Mouse (Mus musculus): ENCODE results near the gene Lrp5. TPM values are rescaled to one million over a fixed set of nuclear protein-coding genes. Genes with fewer than 3 reads are reported as not detected.

Lrp5 gene
- polyA plus RNA-seq, 1 experiment from 2014 or later, result 3.8 TPM

GRCm38 (mm10) chr19:3654940-3655339 is 31.4 kb downstream of the Lrp5 start:
- 86% methylated on average over 4 of the region's 4 CpGs for WGBS
- Histone ChIP-seq H3K27me3 (ENCODE audit: control insufficient read depth, insufficient read depth, low read length) (no peaks in the 10 kb centered on the region), H3K4me2 (ENCODE audit: low read depth) (no peak overlapping the region), H3K27ac (ENCODE audit: low read depth, low read length) (no peak overlapping the region), H3K4me1 (ENCODE audit: control insufficient read depth, insufficient read depth, low read length) (no peaks in the 10 kb centered on the region), H3K9me3 (ENCODE audit: control insufficient read depth, low read length) (no peaks in the 10 kb centered on the region), H3K36me3 (ENCODE audit: control insufficient read depth, insufficient read depth, low read length) (peaks cover 22% of the 10 kb centered on the region), H3K4me3 (ENCODE audit: low read depth, low read length) (no peak overlapping the region), H3K9ac (ENCODE audit: low read length) (no peak overlapping the region)
- ATAC-seq (ENCODE audit: insufficient read depth, low FRiP score, low TSS enrichment) (no peak), DNase-seq (ENCODE audit: low spot score) (no peak)

- DNase-seq (ENCODE audit: low spot score), result no peak
- H3K4me3 ChIP-seq (ENCODE audit: low read depth, low read length), result no peak overlapping the region
- H3K36me3 ChIP-seq (ENCODE audit: control insufficient read depth, insufficient read depth, low read length), result peaks cover 20% of the 10 kb centered on the region
- H3K9me3 ChIP-seq (ENCODE audit: control insufficient read depth, low read length), result no peaks in the 10 kb centered on the region
- no peak overlapping the region for H3K27ac ChIP-seq (ENCODE audit: low read depth, low read length)
- no peaks in the 10 kb centered on the region for H3K4me1 ChIP-seq (ENCODE audit: control insufficient read depth, insufficient read depth, low read length)
- H3K27me3 ChIP-seq (ENCODE audit: control insufficient read depth, insufficient read depth, low read length), result no peaks in the 10 kb centered on the region
- 87% methylated on average over 5 of the region's 5 CpGs for WGBS
- no peak for ATAC-seq (ENCODE audit: insufficient read depth, low FRiP score, low TSS enrichment)
- H3K9ac ChIP-seq (ENCODE audit: low read length), result no peak overlapping the region
- H3K4me2 ChIP-seq (ENCODE audit: low read depth), result no peak overlapping the region
Measured at GRCm38 (mm10) chr19:3654058-3654457, 32.3 kb downstream of the Lrp5 start.

GRCm38 (mm10) chr19:3653508-3653907 is 32.9 kb downstream of the Lrp5 start:
- H3K27me3 ChIP-seq (ENCODE audit: control insufficient read depth, insufficient read depth, low read length), result no peaks in the 10 kb centered on the region
- no peak overlapping the region for H3K4me2 ChIP-seq (ENCODE audit: low read depth)
- H3K27ac ChIP-seq (ENCODE audit: low read depth, low read length), result no peak overlapping the region
- DNase-seq (ENCODE audit: low spot score) (no peak), ATAC-seq (ENCODE audit: insufficient read depth, low FRiP score, low TSS enrichment) (no peak)
- H3K4me1 ChIP-seq (ENCODE audit: control insufficient read depth, insufficient read depth, low read length), result no peaks in the 10 kb centered on the region
- H3K9ac ChIP-seq (ENCODE audit: low read length), result no peak overlapping the region
- peaks cover 16% of the 10 kb centered on the region for H3K36me3 ChIP-seq (ENCODE audit: control insufficient read depth, insufficient read depth, low read length)
- H3K4me3 ChIP-seq (ENCODE audit: low read depth, low read length), result no peak overlapping the region
- WGBS, result 81% methylated on average over 4 of the region's 4 CpGs
- H3K9me3 ChIP-seq (ENCODE audit: control insufficient read depth, low read length), result no peaks in the 10 kb centered on the region

- no peak for ATAC-seq (ENCODE audit: insufficient read depth, low FRiP score, low TSS enrichment)
- no peaks in the 10 kb centered on the region for H3K4me1 ChIP-seq (ENCODE audit: control insufficient read depth, insufficient read depth, low read length)
- no peak overlapping the region for H3K4me2 ChIP-seq (ENCODE audit: low read depth)
- peaks cover 13% of the 10 kb centered on the region for H3K36me3 ChIP-seq (ENCODE audit: control insufficient read depth, insufficient read depth, low read length)
- H3K9me3 ChIP-seq (ENCODE audit: control insufficient read depth, low read length), result no peaks in the 10 kb centered on the region
- DNase-seq (ENCODE audit: low spot score), result no peak
- H3K4me3 ChIP-seq (ENCODE audit: low read depth, low read length), result no peak overlapping the region
- H3K27ac ChIP-seq (ENCODE audit: low read depth, low read length), result no peak overlapping the region
- no peaks in the 10 kb centered on the region for H3K27me3 ChIP-seq (ENCODE audit: control insufficient read depth, insufficient read depth, low read length)
- WGBS, result 95% methylated on average over 13 of the region's 13 CpGs
- no peak overlapping the region for H3K9ac ChIP-seq (ENCODE audit: low read length)
Measured at GRCm38 (mm10) chr19:3651989-3652388, 34.4 kb downstream of the Lrp5 start.

GRCm38 (mm10) chr19:3651220-3651619 is 35.1 kb downstream of the Lrp5 start:
- no peaks in the 10 kb centered on the region for H3K27me3 ChIP-seq (ENCODE audit: control insufficient read depth, insufficient read depth, low read length)
- 100% methylated on average over 3 of the region's 3 CpGs for WGBS
- no peak for ATAC-seq (ENCODE audit: insufficient read depth, low FRiP score, low TSS enrichment)
- no peak overlapping the region for H3K4me3 ChIP-seq (ENCODE audit: low read depth, low read length)
- H3K27ac ChIP-seq (ENCODE audit: low read depth, low read length), result no peak overlapping the region
- no peak overlapping the region for H3K4me2 ChIP-seq (ENCODE audit: low read depth)
- H3K36me3 ChIP-seq (ENCODE audit: control insufficient read depth, insufficient read depth, low read length), result peaks cover 13% of the 10 kb centered on the region
- H3K4me1 ChIP-seq (ENCODE audit: control insufficient read depth, insufficient read depth, low read length), result no peaks in the 10 kb centered on the region
- H3K9ac ChIP-seq (ENCODE audit: low read length), result no peak overlapping the region
- DNase-seq (ENCODE audit: low spot score), result no peak
- no peaks in the 10 kb centered on the region for H3K9me3 ChIP-seq (ENCODE audit: control insufficient read depth, low read length)

- no peak for DNase-seq (ENCODE audit: low spot score)
- H3K9me3 ChIP-seq (ENCODE audit: control insufficient read depth, low read length), result no peaks in the 10 kb centered on the region
- H3K27ac ChIP-seq (ENCODE audit: low read depth, low read length), result no peak overlapping the region
- peaks cover 16% of the 10 kb centered on the region for H3K36me3 ChIP-seq (ENCODE audit: control insufficient read depth, insufficient read depth, low read length)
- no peak for ATAC-seq (ENCODE audit: insufficient read depth, low FRiP score, low TSS enrichment)
- H3K27me3 ChIP-seq (ENCODE audit: control insufficient read depth, insufficient read depth, low read length), result no peaks in the 10 kb centered on the region
- no peaks in the 10 kb centered on the region for H3K4me1 ChIP-seq (ENCODE audit: control insufficient read depth, insufficient read depth, low read length)
- no peak overlapping the region for H3K4me2 ChIP-seq (ENCODE audit: low read depth)
- no peak overlapping the region for H3K9ac ChIP-seq (ENCODE audit: low read length)
- 92% methylated on average over 3 of the region's 3 CpGs for WGBS
- H3K4me3 ChIP-seq (ENCODE audit: low read depth, low read length), result no peak overlapping the region
Measured at GRCm38 (mm10) chr19:3650448-3650847, 35.9 kb downstream of the Lrp5 start.

GRCm38 (mm10) chr19:3648830-3649450 is 37.4 kb downstream of the Lrp5 start:
- H3K4me2 ChIP-seq (ENCODE audit: low read depth), result no peak overlapping the region
- no peak overlapping the region for H3K27ac ChIP-seq (ENCODE audit: low read depth, low read length)
- no peaks in the 10 kb centered on the region for H3K4me1 ChIP-seq (ENCODE audit: control insufficient read depth, insufficient read depth, low read length)
- no peak overlapping the region for H3K9ac ChIP-seq (ENCODE audit: low read length)
- H3K4me3 ChIP-seq (ENCODE audit: low read depth, low read length), result no peak overlapping the region
- H3K36me3 ChIP-seq (ENCODE audit: control insufficient read depth, insufficient read depth, low read length), result peaks cover 16% of the 10 kb centered on the region
- DNase-seq (ENCODE audit: low spot score) (no peak), ATAC-seq (ENCODE audit: insufficient read depth, low FRiP score, low TSS enrichment) (no peak)
- WGBS, result 42% methylated on average over 6 of the region's 11 CpGs
- no peaks in the 10 kb centered on the region for H3K9me3 ChIP-seq (ENCODE audit: control insufficient read depth, low read length)
- no peaks in the 10 kb centered on the region for H3K27me3 ChIP-seq (ENCODE audit: control insufficient read depth, insufficient read depth, low read length)

- Histone ChIP-seq H3K27ac (ENCODE audit: low read depth, low read length) (no peak overlapping the region), H3K9ac (ENCODE audit: low read length) (no peak overlapping the region), H3K36me3 (ENCODE audit: control insufficient read depth, insufficient read depth, low read length) (peaks cover 16% of the 10 kb centered on the region), H3K4me1 (ENCODE audit: control insufficient read depth, insufficient read depth, low read length) (no peaks in the 10 kb centered on the region), H3K27me3 (ENCODE audit: control insufficient read depth, insufficient read depth, low read length) (no peaks in the 10 kb centered on the region), H3K9me3 (ENCODE audit: control insufficient read depth, low read length) (no peaks in the 10 kb centered on the region), H3K4me3 (ENCODE audit: low read depth, low read length) (no peak overlapping the region), H3K4me2 (ENCODE audit: low read depth) (no peak overlapping the region)
- no peak for ATAC-seq (ENCODE audit: insufficient read depth, low FRiP score, low TSS enrichment)
- DNase-seq (ENCODE audit: low spot score), result no peak
- WGBS, result 89% methylated on average over 3 of the region's 3 CpGs
Measured at GRCm38 (mm10) chr19:3647999-3648398, 38.4 kb downstream of the Lrp5 start.

- ATAC-seq (ENCODE audit: insufficient read depth, low FRiP score, low TSS enrichment) (no peak), DNase-seq (ENCODE audit: low spot score) (no peak)
- Histone ChIP-seq H3K4me1 (ENCODE audit: control insufficient read depth, insufficient read depth, low read length) (peaks cover 11% of the 10 kb centered on the region), H3K4me3 (ENCODE audit: low read depth, low read length) (no peak overlapping the region), H3K27me3 (ENCODE audit: control insufficient read depth, insufficient read depth, low read length) (no peaks in the 10 kb centered on the region), H3K9ac (ENCODE audit: low read length) (no peak overlapping the region), H3K4me2 (ENCODE audit: low read depth) (no peak overlapping the region), H3K27ac (ENCODE audit: low read depth, low read length) (no peak overlapping the region), H3K9me3 (ENCODE audit: control insufficient read depth, low read length) (no peaks in the 10 kb centered on the region), H3K36me3 (ENCODE audit: control insufficient read depth, insufficient read depth, low read length) (peaks cover 7% of the 10 kb centered on the region)
- WGBS, result 83% methylated on average over 3 of the region's 3 CpGs
Measured at GRCm38 (mm10) chr19:3645813-3646212, 40.6 kb downstream of the Lrp5 start.
